Mouse (Mus musculus): ENCODE results near the gene Gli2. TPM values are rescaled to one million over a fixed set of nuclear protein-coding genes. Genes with fewer than 3 reads are reported as not detected.

The Gli2 gene
- total and polyA plus RNA-seq, 3 experiments = 1.5 to 11.3 TPM; not detected in 1

DNA sequence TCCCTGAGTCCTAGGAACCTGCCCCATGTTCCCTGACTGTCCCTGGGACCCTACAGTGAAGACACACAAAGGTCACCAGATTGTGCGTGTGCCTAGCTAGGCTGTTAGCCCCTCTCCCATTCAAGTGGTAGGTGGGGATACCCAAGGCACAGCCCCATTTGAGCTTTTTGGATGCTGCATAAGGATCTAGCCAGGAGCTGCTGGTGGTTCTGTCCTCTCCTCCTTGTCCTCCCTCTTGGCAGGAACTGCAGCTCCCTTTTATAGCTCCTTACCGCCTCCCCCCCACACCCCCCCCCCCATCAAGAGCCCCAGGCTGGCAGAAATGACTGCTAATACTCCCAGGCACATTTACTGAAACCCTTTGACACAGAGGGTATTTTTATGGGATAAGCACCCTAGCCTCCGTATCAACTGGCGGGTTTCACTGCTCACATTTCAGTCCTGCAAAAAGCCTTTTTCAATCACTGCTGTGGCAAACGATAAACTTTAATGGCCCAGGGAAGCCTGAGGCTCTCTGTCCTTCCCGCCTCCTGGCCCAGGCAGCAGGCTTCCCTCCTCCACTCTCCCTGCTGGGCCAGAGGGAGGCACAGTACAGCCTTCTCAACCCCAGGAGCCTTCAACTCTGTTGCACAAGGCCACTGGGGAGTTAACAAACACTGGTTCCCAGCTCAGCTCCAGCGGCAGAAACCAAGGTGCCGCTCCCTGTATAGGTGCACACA is 151.4 kb downstream of the Gli2 start:
- TF ChIP-seq MAX (IDR thresholded peaks at IDR 0.05; ENCODE audit: low read length) = no peak
- no peak for TF ChIP-seq MAZ (IDR thresholded peaks at IDR 0.05; ENCODE audit: low read depth, low read length)
- no peak for TF ChIP-seq RCOR1 (IDR thresholded peaks at IDR 0.05; ENCODE audit: low read depth, low read length)
- no peak for TF ChIP-seq EP300 (IDR thresholded peaks at IDR 0.05; ENCODE audit: low read depth in 1 of 2, low read length in 2 of 2)
- Histone ChIP-seq H3K36me3 (ENCODE audit: control insufficient read depth in 1 of 2, insufficient read depth in 2 of 2, low read length in 2 of 2) (no peaks in the 10 kb centered on the region), H3K9ac (ENCODE audit: control insufficient read depth, low read depth, low read length, poor library complexity, severe bottlenecking) (no peak overlapping the region), H3K4me3 (ENCODE audit: control insufficient read depth in 1 of 2, insufficient read depth in 1 of 2, low read depth in 2 of 2, low read length in 2 of 2) (no peak overlapping the region), H3K79me2 (ENCODE audit: control insufficient read depth, insufficient read depth, low read length, poor library complexity) (no peaks in the 10 kb centered on the region), H3K4me1 (ENCODE audit: control insufficient read depth in 1 of 2, insufficient read depth in 2 of 2, low read length in 2 of 2) (no peaks in the 10 kb centered on the region), H3K9me3 (replicated peaks; ENCODE audit: insufficient read depth, low read length) (no peaks in the 10 kb centered on the region), H3K27ac (ENCODE audit: control insufficient read depth, low read depth, low read length) (no peak overlapping the region), H3K27me3 (ENCODE audit: control insufficient read depth in 1 of 2, insufficient read depth in 2 of 2, low read length in 2 of 2) (no peaks in the 10 kb centered on the region)
- no peak for DNase-seq (ENCODE audit: low read depth, low spot score)

DNA sequence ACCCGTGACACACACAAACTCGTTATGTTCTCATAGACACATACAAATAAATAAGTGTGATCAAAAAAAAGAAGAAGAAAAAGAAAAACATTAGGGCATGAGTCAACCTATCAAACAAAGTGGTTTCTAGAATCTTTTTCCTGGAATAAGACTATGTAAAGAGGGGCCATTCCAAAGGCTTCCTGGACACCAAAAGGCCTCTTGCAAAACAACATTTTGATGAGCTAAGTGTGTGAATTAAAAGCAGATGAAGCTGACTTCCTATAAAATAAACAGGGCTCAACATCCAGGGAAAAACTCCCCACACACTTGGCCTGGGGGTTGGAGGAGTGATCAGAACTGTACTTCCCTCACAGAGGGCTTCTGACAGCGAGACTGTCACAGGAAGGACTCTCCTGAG is 155.1 kb downstream of the Gli2 start:
- H3K36me3 ChIP-seq (ENCODE audit: control insufficient read depth in 1 of 2, insufficient read depth in 2 of 2, low read length in 2 of 2) = no peaks in the 10 kb centered on the region
- H3K27ac ChIP-seq (ENCODE audit: control insufficient read depth, low read depth, low read length) = no peak overlapping the region
- TF ChIP-seq KAT2A (conservative IDR thresholded peaks at IDR 0.05; ENCODE audit: low read depth, low read length) = no peak
- TF ChIP-seq MAZ (IDR thresholded peaks at IDR 0.05; ENCODE audit: low read depth, low read length) = no peak
- no peak for TF ChIP-seq TBP (IDR thresholded peaks at IDR 0.05; ENCODE audit: low read depth, low read length)
- TF ChIP-seq MAX (IDR thresholded peaks at IDR 0.05; ENCODE audit: low read length) = no peak
- TF ChIP-seq HCFC1 (IDR thresholded peaks at IDR 0.05; ENCODE audit: low read depth, low read length) = no peak
- TF ChIP-seq MAFK (IDR thresholded peaks at IDR 0.05; ENCODE audit: borderline replicate concordance, low read depth, low read length) = no peak
- no peak for TF ChIP-seq E2F4 (IDR thresholded peaks at IDR 0.05; ENCODE audit: borderline replicate concordance, low read depth, low read length)
- TF ChIP-seq ZC3H11A (IDR thresholded peaks at IDR 0.05; ENCODE audit: low read depth, low read length) = no peak
- TF ChIP-seq TCF12 (IDR thresholded peaks at IDR 0.05; ENCODE audit: low read depth, low read length) = no peak
- TF ChIP-seq CHD2 (IDR thresholded peaks at IDR 0.05; ENCODE audit: low read length) = no peak
- TF ChIP-seq BHLHE40 (IDR thresholded peaks at IDR 0.05; ENCODE audit: borderline replicate concordance, low read depth, low read length) = no peak
- no peak for TF ChIP-seq TAL1 (IDR thresholded peaks at IDR 0.05; ENCODE audit: low read length)
- no peak for TF ChIP-seq USF1 (IDR thresholded peaks at IDR 0.05; ENCODE audit: low read depth, low read length)
- no peaks in the 10 kb centered on the region for H3K9me3 ChIP-seq (replicated peaks; ENCODE audit: insufficient read depth, low read length)
- DNase-seq (ENCODE audit: low read depth, low spot score) = no peak
- no peak overlapping the region for H3K9ac ChIP-seq (ENCODE audit: control insufficient read depth, low read depth, low read length, poor library complexity, severe bottlenecking)
- no peaks in the 10 kb centered on the region for H3K4me1 ChIP-seq (ENCODE audit: control insufficient read depth in 1 of 2, insufficient read depth in 2 of 2, low read length in 2 of 2)
- no peaks in the 10 kb centered on the region for H3K27me3 ChIP-seq (ENCODE audit: control insufficient read depth in 1 of 2, insufficient read depth in 2 of 2, low read length in 2 of 2)
- H3K4me3 ChIP-seq (ENCODE audit: control insufficient read depth in 1 of 2, insufficient read depth in 1 of 2, low read depth in 2 of 2, low read length in 2 of 2) = no peak overlapping the region
- no peaks in the 10 kb centered on the region for H3K79me2 ChIP-seq (ENCODE audit: control insufficient read depth, insufficient read depth, low read length, poor library complexity)

Measured in MEL (cell line).